11 mouse cellular contexts compared by ENCODE assay signal in genomic region chr17:47475714-47476113, GRCm38 (mm10). TPM values are rescaled to one million over a fixed set of nuclear protein-coding genes. Genes with fewer than 3 reads are reported as not detected.
A peak's percentile ranks its signal among the peaks of the same experiment; 100 is the strongest.
DNase-seq lines count a peak whose midpoint lies in the region; ATAC-seq and TF ChIP-seq lines count a peak whose summit lies in the region.
"Had no signal": no experiment of that assay in that cellular context is flagged by ENCODE, and none has a peak within 500 bp of the region (broad histone marks: within the 10 kb centered on the region; RNA-seq: fewer than 3 reads in every experiment).

No protein-coding gene starts in this region.

- H3K9me3 ChIP-seq in MEL (replicated peaks; ENCODE audit: insufficient read depth, low read length) = no peaks in the 10 kb centered on the region
- H3K9me3 ChIP-seq: heart, embryonic 12.5 days; intestine, embryonic 15.5 days; midbrain, embryonic 12.5 days had no signal

- no peak for TF ChIP-seq EP300 in MEL (IDR thresholded peaks at IDR 0.05; ENCODE audit: low read depth in 1 of 2, low read length in 2 of 2)

- H3K27ac ChIP-seq in MEL (ENCODE audit: control insufficient read depth, low read depth, low read length) = no peak overlapping the region
- H3K27ac ChIP-seq: intestine, embryonic 15.5 days; midbrain, embryonic 12.5 days had no signal

- no peaks in the 10 kb centered on the region; a peak in 1 of 4 replicates for H3K36me3 ChIP-seq in MEL (ENCODE audit: control insufficient read depth in 1 of 2, insufficient read depth in 2 of 2, low read length in 2 of 2)
- H3K36me3 ChIP-seq: heart, embryonic 12.5 days; intestine, embryonic 15.5 days; midbrain, embryonic 12.5 days had no signal

- TF ChIP-seq RAD21 in MEL (IDR thresholded peaks at IDR 0.05; ENCODE audit: low read depth, low read length) = peak; percentile 31

- peak; percentile 50 for TF ChIP-seq CTCF in lung, adult 2 months (IDR thresholded peaks at IDR 0.05; ENCODE audit: insufficient read depth, low read length)
- peak; percentile 71 to 75 (median 72) for TF ChIP-seq CTCF in MEL (IDR thresholded peaks at IDR 0.05 in 2 of 3, conservative IDR thresholded peaks at IDR 0.05 in 1 of 3; ENCODE audit: control insufficient read depth in 1 of 3, insufficient read depth in 1 of 3, low read depth in 2 of 3, low read length in 3 of 3, poor library complexity in 1 of 3, severe bottlenecking in 1 of 3)

- H3K27me3 ChIP-seq in MEL (ENCODE audit: control insufficient read depth in 1 of 2, insufficient read depth in 2 of 2, low read length in 2 of 2) = peaks cover 0 to 2% of the 10 kb centered on the region in 2 experiments; a peak in 1 of 4 replicates
- H3K27me3 ChIP-seq: heart, embryonic 12.5 days; intestine, embryonic 15.5 days had no signal

- no peak for TF ChIP-seq POLR2A in lung, adult 2 months (IDR thresholded peaks at IDR 0.05; ENCODE audit: borderline replicate concordance, extremely low read depth, low read depth, low read length)
- TF ChIP-seq POLR2A in MEL (IDR thresholded peaks at IDR 0.05; ENCODE audit: control insufficient read depth in 1 of 2, insufficient read depth in 1 of 2, low read depth in 1 of 2, low read length in 2 of 2, poor library complexity in 1 of 2) = no peak

- no peak overlapping the region for H3K4me3 ChIP-seq in lung, adult 2 months (replicated peaks; ENCODE audit: extremely low read depth, low read depth, low read length)
- H3K4me3 ChIP-seq in MEL (ENCODE audit: control insufficient read depth in 1 of 2, insufficient read depth in 1 of 2, low read depth in 2 of 2, low read length in 2 of 2) = no peak overlapping the region
- H3K4me3 ChIP-seq: heart, embryonic 12.5 days; intestine, embryonic 15.5 days; midbrain, embryonic 12.5 days had no signal

- DNase-seq in lung, adult 2 months = no peak
- no peak for DNase-seq in lung, postnatal 14 days
- peak; percentile 61 for DNase-seq in MEL (ENCODE audit: low read depth, low spot score)
- peak; percentile 40 for DNase-seq in c-Kit-positive CD71-positive TER-119-negative erythroid progenitor cells, embryonic 14.5 days (ENCODE audit: low read depth)
- DNase-seq in spleen, postnatal 4 days (ENCODE audit: low spot score in 2 of 2) = peak; percentile 53 to 76
- DNase-seq in gastrocnemius, adult 18-20 months (ENCODE audit: low spot score) = no peak

- peaks cover 5% of the 10 kb centered on the region; the same call in 1 of the 2 replicates for H3K4me1 ChIP-seq in lung, adult 2 months (ENCODE audit: control insufficient read depth, insufficient read depth, low read length)
- peaks cover 0 to 6% of the 10 kb centered on the region in 2 experiments; a peak in 2 of 4 replicates for H3K4me1 ChIP-seq in MEL (ENCODE audit: control insufficient read depth in 1 of 2, insufficient read depth in 2 of 2, low read length in 2 of 2)
- H3K4me1 ChIP-seq: midbrain, embryonic 12.5 days had no signal

- H3K79me2 ChIP-seq in MEL (ENCODE audit: control insufficient read depth, insufficient read depth, low read length, poor library complexity) = no peaks in the 10 kb centered on the region

- no peak overlapping the region for H3K9ac ChIP-seq in MEL (ENCODE audit: control insufficient read depth, low read depth, low read length, poor library complexity, severe bottlenecking)
- H3K9ac ChIP-seq: heart, embryonic 12.5 days; intestine, embryonic 15.5 days; midbrain, embryonic 12.5 days had no signal

- WGBS in lung, adult 2 months = 63% methylated on average over 3 of the region's 3 CpGs

- ATAC-seq in frontal cortex, adult (ENCODE audit: low TSS enrichment) = no peak
- ATAC-seq: intestine, embryonic 15.5 days had no signal

TF ChIP-seq in MEL, 35 proteins besides CTCF, POLR2A, EP300 and RAD21:
- TF ChIP-seq CHD2 (IDR thresholded peaks at IDR 0.05; ENCODE audit: low read length) (no peak), ELF1 (IDR thresholded peaks at IDR 0.05; ENCODE audit: low read depth, low read length) (no peak), SMC3 (IDR thresholded peaks at IDR 0.05; ENCODE audit: low read depth, low read length) (peak; percentile 55), ZC3H11A (IDR thresholded peaks at IDR 0.05; ENCODE audit: low read depth, low read length) (peak; percentile 19; the same call in 1 of the 2 replicates)

RNA-seq across cellular contexts. Expression of gene Taf8, which starts 26.4 kb away (rescaled TPM):
- polyA plus RNA-seq in lung, adult 2 months (2012; rRNA removed) = 25.7 and 32.2 TPM in 2 replicates
- 14.4 and 15.2 TPM in 2 replicates for total RNA-seq in MEL (2012; rRNA removed)
- polyA plus RNA-seq in MEL (2012; ENCODE audit: insufficient read depth in 1 of 2, insufficient read length in 2 of 2, low read depth in 1 of 2, low replicate concordance in 2 of 2, missing spikeins in 1 of 2) = 10 to 100 TPM in 1 of 2 experiments, not detected in 1; 25.7 TPM
- 10 to 100 TPM in 1 of 2 experiments, 1 to 10 TPM in 1; 9.2 to 12.1 TPM for total RNA-seq in gastrocnemius, adult 18-20 months (2021)

RNA-seq across cellular contexts. Expression of gene Ccnd3, which starts 29.1 kb away (rescaled TPM):
- 202 and 229 TPM in 2 replicates for polyA plus RNA-seq in lung, adult 2 months (2012; rRNA removed)
- 143 TPM in 2 replicates for total RNA-seq in MEL (2012; rRNA removed)
- 100 to 1,000 TPM in 1 of 2 experiments, not detected in 1; 568 TPM for polyA plus RNA-seq in MEL (2012; ENCODE audit: insufficient read depth in 1 of 2, insufficient read length in 2 of 2, low read depth in 1 of 2, low replicate concordance in 2 of 2, missing spikeins in 1 of 2)
- 10 to 100 TPM; 18.5 to 20.1 TPM for total RNA-seq in gastrocnemius, adult 18-20 months (2021)

RNA-seq across cellular contexts. Expression of gene 1700001C19Rik, which starts 38.5 kb away (rescaled TPM):
- 0.14 and 0.20 TPM in 2 replicates for polyA plus RNA-seq in lung, adult 2 months (2012; rRNA removed)
- total RNA-seq in MEL (2012; rRNA removed) = not detected in 2 replicates
- polyA plus RNA-seq in MEL (2012; ENCODE audit: insufficient read depth in 1 of 2, insufficient read length in 2 of 2, low read depth in 1 of 2, low replicate concordance in 2 of 2, missing spikeins in 1 of 2) = not detected
- not detected for total RNA-seq in gastrocnemius, adult 18-20 months (2021)
- total RNA-seq: left cerebral cortex, postnatal 14 days had no signal

RNA-seq across cellular contexts. Expression of gene AI661453, which starts 39.3 kb away (rescaled TPM):
- 9.2 and 13.0 TPM in 2 replicates for polyA plus RNA-seq in lung, adult 2 months (2012; rRNA removed)
- total RNA-seq in MEL (2012; rRNA removed) = not detected in 2 replicates
- not detected for polyA plus RNA-seq in MEL (2012; ENCODE audit: insufficient read depth in 1 of 2, insufficient read length in 2 of 2, low read depth in 1 of 2, low replicate concordance in 2 of 2, missing spikeins in 1 of 2)
- under 1 TPM; 0.39 to 0.64 TPM for total RNA-seq in gastrocnemius, adult 18-20 months (2021)

Comparison
In these comparisons a context has a peak if more than half of its experiments do, and no peak if none do; other contexts are left out.
1. DNase-seq: peak in MEL (single experiment), c-Kit-positive CD71-positive TER-119-negative erythroid progenitor cells, embryonic 14.5 days (single experiment) and spleen, postnatal 4 days (2 of 2); none in lung, adult 2 months (single experiment), lung, postnatal 14 days (single experiment) and gastrocnemius, adult 18-20 months (single experiment).